Comparison of ENCODE assay signal across 8 mouse cellular contexts in the genomic region with DNA sequence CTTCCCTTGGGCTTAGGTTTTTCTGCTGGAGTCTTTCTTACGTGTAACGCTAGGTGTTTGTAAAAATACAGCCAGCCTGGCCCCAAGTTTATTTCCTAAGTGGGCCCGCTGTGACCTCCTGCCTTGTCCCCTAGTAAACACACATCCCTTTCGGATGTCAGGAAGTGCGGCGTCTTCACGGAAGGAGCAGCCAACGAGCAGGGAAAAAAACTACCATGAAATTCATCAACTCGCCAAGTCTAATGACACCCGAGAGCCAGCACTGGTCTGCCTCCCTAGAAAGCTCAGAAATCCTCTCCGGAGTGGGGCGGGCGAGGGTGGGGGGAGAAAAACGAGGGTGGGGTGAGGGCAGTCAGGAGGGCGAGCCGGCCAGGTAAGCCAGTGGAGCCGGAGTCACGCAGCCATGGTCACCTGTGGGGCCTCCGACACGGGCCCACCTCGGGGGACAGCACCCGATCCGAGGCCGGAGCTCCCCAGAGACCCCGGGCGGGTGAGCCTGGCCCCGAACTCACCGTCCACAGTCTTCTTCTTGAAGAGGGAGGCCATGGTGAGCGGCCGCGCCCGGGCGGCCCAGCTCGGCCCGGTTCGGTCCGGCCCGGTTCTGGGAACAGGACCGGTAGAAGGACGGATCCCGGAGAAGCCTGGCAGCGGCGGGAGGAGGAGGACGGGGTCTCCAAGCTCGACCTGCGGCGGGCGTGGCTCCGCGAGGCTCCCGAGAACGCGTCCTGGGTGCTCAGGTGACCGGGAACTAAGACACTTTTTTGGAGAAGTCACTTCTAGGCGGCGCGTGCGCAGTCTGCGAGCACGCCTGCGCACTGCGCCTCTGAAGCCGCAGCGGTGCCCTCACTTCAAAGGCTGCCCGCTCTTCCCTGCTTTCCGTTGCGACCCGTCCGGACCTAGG. TPM values are rescaled to one million over a fixed set of nuclear protein-coding genes. Genes with fewer than 3 reads are reported as not detected.
DNase-seq lines count a peak whose midpoint lies in the region; ATAC-seq and TF ChIP-seq lines count a peak whose summit lies in the region.

A gene (minus strand): TSS at position 764 of the 901 bp plus-strand sequence.

- H3K9me3 ChIP-seq in heart, embryonic 14.5 days (ENCODE audit: control insufficient read depth, low read length): no peaks in the 10 kb centered on the region
- no peaks in the 10 kb centered on the region for H3K9me3 ChIP-seq in liver, embryonic 15.5 days (replicated peaks)
- H3K9me3 ChIP-seq in neural tube, embryonic 12.5 days: no peaks in the 10 kb centered on the region

- no peaks in the 10 kb centered on the region for H3K27me3 ChIP-seq in heart, embryonic 14.5 days (ENCODE audit: control insufficient read depth, insufficient read depth, low read length)
- H3K27me3 ChIP-seq in liver, embryonic 15.5 days: no peaks in the 10 kb centered on the region
- H3K27me3 ChIP-seq in neural tube, embryonic 12.5 days (replicated peaks): no peaks in the 10 kb centered on the region
- H3K27me3 ChIP-seq in testis, adult 2 months (ENCODE audit: control insufficient read depth, insufficient read depth, low read length): no peaks in the 10 kb centered on the region

- peak within 1 kb of the TSS; percentile 64; the same call in 1 of the 2 replicates for H3K27ac ChIP-seq in brown adipose tissue, adult 24 weeks (replicated peaks; ENCODE audit: low read depth, low read length)
- peak within 1 kb of the TSS in 1 of 2 experiments; percentile 26; a peak in 1 of 4 replicates for H3K27ac ChIP-seq in heart, embryonic 14.5 days (replicated peaks in 1 of 2; ENCODE audit: control insufficient read depth in 1 of 2, insufficient read depth in 1 of 2, low read depth in 2 of 2, low read length in 2 of 2)
- H3K27ac ChIP-seq in liver, embryonic 15.5 days (replicated peaks): no peak within 1 kb of the TSS
- H3K27ac ChIP-seq in neural tube, embryonic 12.5 days: peak within 1 kb of the TSS; percentile 15; the same call in 1 of the 2 replicates
- H3K27ac ChIP-seq in testis, adult 2 months (ENCODE audit: control insufficient read depth, insufficient read depth, low read depth, low read length): peak within 1 kb of the TSS; percentile 74

- DNase-seq in fibroblast of lung, adult 2 months (ENCODE audit: low read depth): peak; percentile 72
- peak; percentile 92 for DNase-seq in kidney, postnatal 14 days

- TF ChIP-seq CTCF in testis, adult 2 months (IDR thresholded peaks at IDR 0.05; ENCODE audit: control insufficient read depth, insufficient read depth, insufficient replicate concordance, low read depth, low read length): no peak

- peak within 1 kb of the TSS; percentile 99 for H3K4me3 ChIP-seq in brown adipose tissue, adult 24 weeks (ENCODE audit: insufficient read depth, low read depth, low read length)
- H3K4me3 ChIP-seq in heart, embryonic 14.5 days (ENCODE audit: control insufficient read depth in 1 of 2, insufficient read depth in 1 of 2, low read depth in 1 of 2, low read length in 2 of 2): peak within 1 kb of the TSS; percentile 81 to 86
- peak within 1 kb of the TSS; percentile 80 for H3K4me3 ChIP-seq in liver, embryonic 15.5 days (replicated peaks)
- H3K4me3 ChIP-seq in neural tube, embryonic 12.5 days: peak within 1 kb of the TSS; percentile 95
- peak within 1 kb of the TSS; percentile 92 for H3K4me3 ChIP-seq in testis, adult 2 months (ENCODE audit: control insufficient read depth, low read depth, low read length)

- H3K36me3 ChIP-seq in heart, embryonic 14.5 days (ENCODE audit: control insufficient read depth, insufficient read depth, low read length): no peaks in the 10 kb centered on the region
- H3K36me3 ChIP-seq in liver, embryonic 15.5 days (replicated peaks): no peaks in the 10 kb centered on the region
- H3K36me3 ChIP-seq in neural tube, embryonic 12.5 days: no peaks in the 10 kb centered on the region
- no peaks in the 10 kb centered on the region for H3K36me3 ChIP-seq in testis, adult 2 months (ENCODE audit: control insufficient read depth, insufficient read depth, low read length)

- H3K9ac ChIP-seq in heart, embryonic 14.5 days (ENCODE audit: low read length): peak within 1 kb of the TSS; percentile 96
- peak within 1 kb of the TSS; percentile 74 for H3K9ac ChIP-seq in liver, embryonic 15.5 days
- peak within 1 kb of the TSS; percentile 81 for H3K9ac ChIP-seq in neural tube, embryonic 12.5 days

- H3K4me1 ChIP-seq in brown adipose tissue, adult 24 weeks (ENCODE audit: control insufficient read depth, insufficient read depth, insufficient read length, low read length): peaks cover 8% of the 10 kb centered on the region; the same call in 1 of the 2 replicates
- peaks cover 4 to 5% of the 10 kb centered on the region in 2 experiments for H3K4me1 ChIP-seq in heart, embryonic 14.5 days (ENCODE audit: control insufficient read depth in 2 of 2, insufficient read depth in 2 of 2, low read length in 2 of 2)
- peaks cover 21% of the 10 kb centered on the region for H3K4me1 ChIP-seq in liver, embryonic 15.5 days (replicated peaks)
- peaks cover 7% of the 10 kb centered on the region for H3K4me1 ChIP-seq in neural tube, embryonic 12.5 days
- H3K4me1 ChIP-seq in testis, adult 2 months (ENCODE audit: control insufficient read depth, insufficient read depth, low read length): peaks cover 6% of the 10 kb centered on the region

- peak; percentile 73 for TF ChIP-seq POLR2A in testis, adult 2 months (IDR thresholded peaks at IDR 0.05; ENCODE audit: control insufficient read depth, low read depth, low read length)

- under 1% methylated on average over 69 of the region's 69 CpGs for WGBS in heart, embryonic 14.5 days
- under 1% methylated on average over 67 of the region's 69 CpGs for WGBS in liver, embryonic 15.5 days (ENCODE audit: insufficient replicate concordance)
- under 1% methylated on average over 69 of the region's 69 CpGs for WGBS in neural tube, embryonic 12.5 days

- peak; percentile 93 for ATAC-seq in CD4-positive, CD25-positive, alpha-beta regulatory T cell, adult 4 months
- ATAC-seq in heart, embryonic 14.5 days (ENCODE audit: insufficient number of reproducible peaks, insufficient read depth, low FRiP score, low read depth): peak; percentile 89
- peak; percentile 90 for ATAC-seq in liver, embryonic 15.5 days (ENCODE audit: insufficient read depth)
- ATAC-seq in neural tube, embryonic 12.5 days (ENCODE audit: low FRiP score, low read depth): peak; percentile 93

- H3K4me2 ChIP-seq in heart, embryonic 14.5 days (ENCODE audit: low read length): peak within 1 kb of the TSS; percentile 86
- H3K4me2 ChIP-seq in liver, embryonic 15.5 days: peak within 1 kb of the TSS; percentile 82
- H3K4me2 ChIP-seq in neural tube, embryonic 12.5 days (replicated peaks): peak within 1 kb of the TSS; percentile 94

RNA-seq across cellular contexts. Expression of the gene that starts here (rescaled TPM):
- polyA plus RNA-seq in CD4-positive, CD25-positive, alpha-beta regulatory T cell, adult 4 months (2017; shearing (Covaris generic)): 10 to 100 TPM; 17.0 to 18.1 TPM
- polyA plus RNA-seq in brown adipose tissue, adult 24 weeks (2012; ENCODE audit: insufficient read depth, insufficient read length, missing spikeins): 33.8 and 45.4 TPM in 2 replicates
- 58.3 and 60.5 TPM in 2 replicates for polyA plus RNA-seq in heart, embryonic 14.5 days (2014; fragmentation: Nextera tagmentation; extraction: Ambion mirVana)
- polyA plus RNA-seq in liver, embryonic 15.5 days (2015; fragmentation: Nextera tagmentation; extraction: Ambion mirVana): 16.6 and 17.4 TPM in 2 replicates
- polyA plus RNA-seq in neural tube, embryonic 12.5 days (2016; fragmentation: Nextera tagmentation; extraction: Ambion mirVana): 125 and 131 TPM in 2 replicates
- polyA plus RNA-seq in testis, adult 2 months (2012; rRNA removed): 24.9 and 25.4 TPM in 2 replicates
